Mouse (Mus musculus) embryonic facial prominence, embryonic 11.5 days (tissue): ENCODE data around the gene Shank3. TPM values are rescaled to one million over a fixed set of nuclear protein-coding genes. Genes with fewer than 3 reads are reported as not detected.

Experiments used
- ATAC-seq: fragments of 200-750 bp; cut with Nextera tagmentation; replicated peaks from 2 replicates; pipeline ENCODE4 v1.8.0; 2017; ENCODE audit warnings: low read depth; ENCODE audit not compliant: insufficient number of reproducible peaks, low FRiP score, low TSS enrichment
- DNase-seq: peaks from one replicate; pipeline ENCODE4 v3.0.0-alpha.2; 2015; ENCODE audit warnings: low spot score
- H3K27ac ChIP-seq: fragments of 300-500 bp; sonication (generic); replicated peaks from 2 replicates; pipeline ENCODE4 v1.5.1; 2014; ENCODE audit warnings: mild to moderate bottlenecking, low read depth, low read length, control low read depth
- H3K27me3 ChIP-seq: fragments of 300-500 bp; sonication (generic); 2 replicates; pipeline ENCODE4 v1.6.1; 2014; ENCODE audit warnings: mild to moderate bottlenecking, low read length, moderate library complexity, mixed read lengths; ENCODE audit not compliant: control insufficient read depth, insufficient read depth
- H3K36me3 ChIP-seq: fragments of 300-500 bp; sonication (generic); replicated peaks from 2 replicates; pipeline ENCODE4 v1.6.1; 2014; ENCODE audit warnings: low read depth, mild to moderate bottlenecking, low read length, moderate library complexity, mixed read lengths; ENCODE audit not compliant: control insufficient read depth, insufficient read depth
- H3K4me1 ChIP-seq: fragments of 300-500 bp; sonication (generic); 2 replicates; pipeline ENCODE4 v1.6.1; 2014; ENCODE audit warnings: low read length, mixed read lengths; ENCODE audit not compliant: control insufficient read depth, insufficient read depth
- H3K4me2 ChIP-seq: fragments of 300-500 bp; sonication (generic); 2 replicates; pipeline ENCODE4 v1.6.1; 2014; ENCODE audit warnings: low read depth, mild to moderate bottlenecking, control low read depth, low read length, moderate library complexity
- H3K4me3 ChIP-seq: fragments of 300-500 bp; sonication (generic); 2 replicates; pipeline ENCODE4 v1.5.1; 2014; ENCODE audit warnings: low read depth, low read length, control low read depth
- H3K9ac ChIP-seq: fragments of 300-500 bp; sonication (generic); replicated peaks from 2 replicates; pipeline ENCODE4 v1.6.1; 2014; ENCODE audit warnings: mild to moderate bottlenecking, control low read depth, low read length
- H3K9me3 ChIP-seq: fragments of 300-500 bp; sonication (generic); replicated peaks from 2 replicates; pipeline ENCODE4 v1.6.1; 2016; ENCODE audit warnings: mild to moderate bottlenecking, low read length, inconsistent platforms, mixed read lengths; ENCODE audit not compliant: control insufficient read depth
- WGBS: fragments of 180-500 bp; shearing (Covaris S2); extraction: QIAGEN DNeasy Blood & Tissue Kit; methylation state at CpG from one replicate; pipeline ENCODE4 v1.1.7; 2014; 5-methylcytosine and 5-hydroxymethylcytosine counted together
- polyA plus RNA-seq: library from polyadenylated mRNA; unstranded; fragments of >200 nt; fragmentation: Nextera tagmentation; extraction: Ambion mirVana; gene quantifications from 2 replicates; pipeline ENCODE4 v1.2.1, GENCODE M21; 2014

Gene Shank3
- polyA plus RNA-seq, 1 experiment from 2014 or later, result 1.6 TPM

- Histone ChIP-seq H3K9ac (no peak overlapping the region), H3K9me3 (no peaks in the 10 kb centered on the region), H3K36me3 (no peaks in the 10 kb centered on the region), H3K27ac (no peak overlapping the region), H3K4me3 (no peak overlapping the region), H3K4me1 (no peaks in the 10 kb centered on the region), H3K4me2 (no peak overlapping the region), H3K27me3 (no peaks in the 10 kb centered on the region)
- 86% methylated on average over 9 of the region's 9 CpGs for WGBS
- no peak for DNase-seq
- no peak for ATAC-seq
These were observed 108.5 kb downstream of the Shank3 start for GRCm38 (mm10) chr15:89607888-89608287.

Other genes starting within 250 kb of the Shank3 start
- 39.0 and 49.7 TPM in 2 replicates for gene Sbf1, start 184.3 kb upstream of the Shank3 start, polyA plus RNA-seq
- 0.26 TPM in 1 of 2 replicates, not detected in the other for gene Adm2, start 176.9 kb upstream of the Shank3 start, polyA plus RNA-seq
- gene Miox, start 165.2 kb upstream of the Shank3 start, polyA plus RNA-seq, result not detected in 2 replicates
- 21.6 and 33.5 TPM in 2 replicates for gene Lmf2, start 144.0 kb upstream of the Shank3 start, polyA plus RNA-seq
- 158 and 171 TPM in 2 replicates for gene Ncaph2, start 143.9 kb upstream of the Shank3 start, polyA plus RNA-seq
- 4.8 and 5.2 TPM in 2 replicates for gene Sco2, start 125.8 kb upstream of the Shank3 start, polyA plus RNA-seq
- gene Tymp, start 122.6 kb upstream of the Shank3 start, polyA plus RNA-seq, result 1.4 and 2.1 TPM in 2 replicates
- 0.38 and 0.45 TPM in 2 replicates for gene Odf3b, start 120.3 kb upstream of the Shank3 start, polyA plus RNA-seq
- gene Klhdc7b, start 114.7 kb upstream of the Shank3 start, polyA plus RNA-seq, result not detected in 2 replicates
- not detected in 2 replicates for gene Syce3, start 89.1 kb upstream of the Shank3 start, polyA plus RNA-seq
- gene Cpt1b, start 73.8 kb upstream of the Shank3 start, polyA plus RNA-seq, result 0.22 and 0.69 TPM in 2 replicates
- 0.63 and 2.3 TPM in 2 replicates for gene C730034F03Rik, start 70.0 kb upstream of the Shank3 start, polyA plus RNA-seq
- gene Gm44502, start 69.9 kb upstream of the Shank3 start, polyA plus RNA-seq, result 0.15 TPM in 1 of 2 replicates, not detected in the other
- gene Chkb, start 69.7 kb upstream of the Shank3 start, polyA plus RNA-seq, result 42.2 and 46.5 TPM in 2 replicates
- 5.4 and 6.4 TPM in 2 replicates for gene Mapk8ip2, start 45.7 kb upstream of the Shank3 start, polyA plus RNA-seq
- 7.5 and 9.3 TPM in 2 replicates for gene Arsa, start 22.2 kb upstream of the Shank3 start, polyA plus RNA-seq
- 0.24 TPM in 1 of 2 replicates, not detected in the other for gene Acr, start 68.7 kb downstream of the Shank3 start, polyA plus RNA-seq
- 68.1 and 73.9 TPM in 2 replicates for gene Rabl2, start 92.3 kb downstream of the Shank3 start, polyA plus RNA-seq